Mouse (Mus musculus): ENCODE results near the gene Tas2r136.

DNA sequence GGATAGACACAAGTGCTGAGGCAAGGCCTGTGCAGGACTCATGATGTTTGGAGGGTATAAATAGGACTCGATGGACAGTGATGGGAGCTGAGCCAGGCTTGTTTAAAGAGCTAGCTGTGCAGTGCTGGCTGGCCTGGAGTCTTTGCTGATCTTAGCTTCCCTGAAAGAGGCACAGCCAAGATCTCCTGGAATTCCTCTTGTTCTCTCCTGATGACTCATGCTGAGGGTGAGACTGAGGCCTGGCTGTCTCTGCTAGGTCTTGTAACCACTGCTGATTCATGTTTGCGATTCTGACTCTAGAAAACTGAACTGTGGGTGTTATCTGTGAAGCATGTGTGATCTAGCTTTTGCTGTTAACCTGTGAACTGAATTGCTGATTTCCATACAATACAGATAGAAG, 27.8 kb downstream of the Tas2r136 start:
- TF ChIP-seq POLR2A (IDR thresholded peaks at IDR 0.05; ENCODE audit: borderline replicate concordance, low read depth, low read length) (no peak), CTCF (IDR thresholded peaks at IDR 0.05; ENCODE audit: low read depth, low read length) (no peak)
